Mouse (Mus musculus) hindbrain, embryonic 14.5 days (tissue): ENCODE measurements around the gene Bco2. TPM values are rescaled to one million over a fixed set of nuclear protein-coding genes. Genes with fewer than 3 reads are reported as not detected.

Experiments used
- ATAC-seq: fragments of 200-750 bp; cut with Nextera tagmentation; 2 replicates; pipeline ENCODE4 v1.8.0; 2017; ENCODE audit warnings: moderate number of reproducible peaks, mild to moderate bottlenecking, moderate TSS enrichment, moderate library complexity; ENCODE audit not compliant: low FRiP score
- DNase-seq: peaks from one replicate; pipeline ENCODE4 v3.0.0-alpha.2; 2015; ENCODE audit warnings: low spot score
- H3K27ac ChIP-seq: fragments of 300-500 bp; sonication (generic); 2 replicates; pipeline ENCODE4 v1.5.1; 2014; ENCODE audit warnings: mild to moderate bottlenecking, moderate library complexity
- H3K27me3 ChIP-seq: fragments of 300-500 bp; sonication (generic); 2 replicates; pipeline ENCODE4 v1.6.1; 2014; ENCODE audit warnings: mild to moderate bottlenecking, low read length, mixed read lengths; ENCODE audit not compliant: control insufficient read depth, insufficient read depth
- H3K36me3 ChIP-seq: fragments of 300-500 bp; sonication (generic); replicated peaks from 2 replicates; pipeline ENCODE4 v1.6.1; 2014; ENCODE audit not compliant: control insufficient read depth, insufficient read depth
- H3K4me1 ChIP-seq: fragments of 300-500 bp; sonication (generic); replicated peaks from 2 replicates; pipeline ENCODE4 v1.6.1; 2014; ENCODE audit warnings: antibody characterized with exemption, low read length, mixed read lengths; ENCODE audit not compliant: control insufficient read depth, insufficient read depth
- H3K4me2 ChIP-seq: fragments of 300-500 bp; sonication (generic); replicated peaks from 2 replicates; pipeline ENCODE4 v1.6.1; 2014; ENCODE audit warnings: mild to moderate bottlenecking, moderate library complexity
- H3K4me3 ChIP-seq: fragments of 300-500 bp; sonication (generic); replicated peaks from 2 replicates; pipeline ENCODE4 v1.5.1; 2014; ENCODE audit warnings: mild to moderate bottlenecking, low read length
- H3K9ac ChIP-seq: fragments of 300-500 bp; sonication (generic); 2 replicates; pipeline ENCODE4 v1.6.1; 2014
- H3K9me3 ChIP-seq: fragments of 300-500 bp; sonication (generic); 2 replicates; pipeline ENCODE4 v1.6.1; 2016; ENCODE audit warnings: low read length; ENCODE audit not compliant: control insufficient read depth
- WGBS: fragments of 180-500 bp; shearing (Covaris S2); extraction: QIAGEN DNeasy Blood & Tissue Kit; methylation state at CpG from one replicate; pipeline ENCODE4 v1.1.7; 2014; 5-methylcytosine and 5-hydroxymethylcytosine counted together
- polyA plus RNA-seq: library from polyadenylated mRNA; unstranded; fragments of >200 nt; fragmentation: Nextera tagmentation; extraction: Ambion mirVana; gene quantifications from 2 replicates; pipeline ENCODE4 v1.2.1, GENCODE M21; 2014

Gene Bco2
- polyA plus RNA-seq, 1 experiment from 2014 or later = 0.35 TPM

GRCm38 (mm10) chr9:50493777-50494176 is 61.2 kb downstream of the Bco2 start:
- no peaks in the 10 kb centered on the region for H3K9me3 ChIP-seq
- H3K27ac ChIP-seq = no peak overlapping the region
- H3K4me3 ChIP-seq = no peak overlapping the region
- H3K4me2 ChIP-seq = no peak overlapping the region
- WGBS = 69% methylated on average over 2 of the region's 2 CpGs
- no peaks in the 10 kb centered on the region for H3K36me3 ChIP-seq
- H3K4me1 ChIP-seq = 0 out of 2 replicates have a peak, but pooled peaks cover 7% of the 10 kb centered on the region
- H3K27me3 ChIP-seq = no peaks in the 10 kb centered on the region
- no peak for DNase-seq
- no peak for ATAC-seq
- H3K9ac ChIP-seq = no peak overlapping the region

DNA sequence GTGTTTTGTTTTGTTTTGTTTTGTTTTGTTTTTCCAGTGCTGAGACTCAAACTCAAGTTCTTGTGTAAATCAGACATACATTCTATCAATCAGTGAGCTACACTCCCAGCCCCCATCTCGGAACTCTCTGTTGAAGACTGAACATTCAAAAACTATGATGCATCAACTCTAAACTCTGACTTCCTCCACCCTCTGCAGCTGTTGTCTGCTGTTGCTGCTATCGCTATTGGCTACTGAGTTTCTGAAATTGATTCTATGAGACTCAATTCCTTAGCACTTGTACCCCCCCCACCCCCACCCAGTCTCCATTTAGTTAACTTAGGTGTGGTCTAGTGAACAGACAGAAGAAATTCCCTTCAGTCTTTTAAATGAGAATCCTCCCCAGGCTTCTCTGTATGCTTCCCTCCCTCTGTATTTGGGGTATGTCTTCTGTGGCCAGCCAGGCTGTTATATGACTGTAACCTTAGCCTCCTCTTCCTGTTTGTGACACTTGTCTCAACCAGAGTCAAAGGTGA is 63.4 kb downstream of the Bco2 start:
- Histone ChIP-seq H3K4me1 (0 out of 2 replicates have a peak, but pooled peaks cover 7% of the 10 kb centered on the region), H3K27ac (no peak overlapping the region), H3K9me3 (no peaks in the 10 kb centered on the region), H3K27me3 (no peaks in the 10 kb centered on the region), H3K4me3 (no peak overlapping the region), H3K4me2 (no peak overlapping the region), H3K36me3 (no peaks in the 10 kb centered on the region), H3K9ac (no peak overlapping the region)
- no peak for DNase-seq
- ATAC-seq = no peak
- WGBS = 84% methylated on average over 2 of the region's 2 CpGs

DNA sequence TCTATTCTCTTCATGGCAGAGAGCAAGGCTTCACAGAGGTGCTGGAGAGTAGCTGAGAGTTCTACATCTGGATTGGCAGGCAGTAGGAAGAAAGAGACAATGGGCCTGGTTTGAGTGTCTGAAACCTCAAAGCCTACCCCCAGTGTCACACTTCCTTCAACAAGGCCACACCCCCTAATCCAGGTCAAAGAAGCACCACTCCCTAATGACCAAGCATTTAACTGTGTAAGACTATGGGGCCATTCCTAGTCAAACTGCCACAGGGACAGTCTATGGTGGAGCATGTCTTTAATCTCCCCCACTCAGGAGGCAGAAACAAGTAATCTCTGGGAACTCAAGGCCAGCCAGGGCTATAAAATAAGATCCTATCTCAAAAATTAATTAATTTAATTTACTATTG is 64.1 kb downstream of the Bco2 start:
- H3K9me3 ChIP-seq = no peaks in the 10 kb centered on the region
- no peak overlapping the region for H3K27ac ChIP-seq
- no peak overlapping the region for H3K4me3 ChIP-seq
- H3K9ac ChIP-seq = no peak overlapping the region
- no peaks in the 10 kb centered on the region for H3K36me3 ChIP-seq
- H3K4me2 ChIP-seq = no peak overlapping the region
- no peaks in the 10 kb centered on the region for H3K27me3 ChIP-seq
- H3K4me1 ChIP-seq = peaks cover under 1% of the 10 kb centered on the region; the same call in 1 of the 2 replicates
- no peak for DNase-seq
- ATAC-seq = no peak

GRCm38 (mm10) chr9:50485521-50485920 is 69.5 kb downstream of the Bco2 start:
- no peak overlapping the region for H3K9ac ChIP-seq
- WGBS = 6% methylated on average over 10 of the region's 10 CpGs
- H3K4me2 ChIP-seq = peak overlapping the region; percentile 34; the same call in 1 of the 2 replicates
- DNase-seq = peak; percentile 25
- H3K36me3 ChIP-seq = no peaks in the 10 kb centered on the region
- no peaks in the 10 kb centered on the region for H3K9me3 ChIP-seq
- no peak overlapping the region for H3K4me3 ChIP-seq
- no peak overlapping the region for H3K27ac ChIP-seq
- H3K4me1 ChIP-seq = peaks cover 7% of the 10 kb centered on the region; the same call in 1 of the 2 replicates
- H3K27me3 ChIP-seq = no peaks in the 10 kb centered on the region
- ATAC-seq = no peak

Other genes with a start within 250 kb of the Bco2 start
- gene Rpl10-ps3, start 210.2 kb downstream of the Bco2 start, polyA plus RNA-seq = 136 and 215 TPM in 2 replicates
- gene Plet1, start 60.7 kb downstream of the Bco2 start, polyA plus RNA-seq = 0.24 and 0.43 TPM in 2 replicates
- 96.7 and 120 TPM in 2 replicates for gene Pts, start 26.5 kb downstream of the Bco2 start, polyA plus RNA-seq
- gene Il18, start 354 bp downstream of the Bco2 start, polyA plus RNA-seq = 18.6 and 19.2 TPM in 2 replicates
- 0.48 TPM in 1 of 2 replicates, not detected in the other for gene Tex12, start 6.1 kb upstream of the Bco2 start, polyA plus RNA-seq
- gene Sdhd, start 48.6 kb upstream of the Bco2 start, polyA plus RNA-seq = 279 and 295 TPM in 2 replicates
- 399 and 451 TPM in 2 replicates for gene Timm8b, start 48.7 kb upstream of the Bco2 start, polyA plus RNA-seq
- gene Pih1d2, start 62.1 kb upstream of the Bco2 start, polyA plus RNA-seq = 5.6 and 7.3 TPM in 2 replicates
- gene Nkapd1, start 62.3 kb upstream of the Bco2 start, polyA plus RNA-seq = 18.4 and 23.0 TPM in 2 replicates
- 65.1 and 72.0 TPM in 2 replicates for gene Dlat, start 104.6 kb upstream of the Bco2 start, polyA plus RNA-seq
- 35.3 and 37.2 TPM in 2 replicates for gene Dixdc1, start 184.3 kb upstream of the Bco2 start, polyA plus RNA-seq
- gene 2310030G06Rik, start 191.4 kb upstream of the Bco2 start, polyA plus RNA-seq = 1.7 and 2.1 TPM in 2 replicates
- gene Cryab, start 196.1 kb upstream of the Bco2 start, polyA plus RNA-seq = 11.9 and 14.9 TPM in 2 replicates
- 0.83 and 1.8 TPM in 2 replicates for gene Hspb2, start 197.2 kb upstream of the Bco2 start, polyA plus RNA-seq
- 10.1 and 10.7 TPM in 2 replicates for gene Fdxacb1, start 213.1 kb upstream of the Bco2 start, polyA plus RNA-seq
- 63.4 and 67.9 TPM in 2 replicates for gene Alg9, start 219.8 kb upstream of the Bco2 start, polyA plus RNA-seq
- 55.0 and 62.7 TPM in 2 replicates for gene 1110032A03Rik, start 220.3 kb upstream of the Bco2 start, polyA plus RNA-seq